Mouse (Mus musculus) midbrain, postnatal 0 days (tissue): ENCODE data around the gene Slc25a25. TPM values are rescaled to one million over a fixed set of nuclear protein-coding genes. Genes with fewer than 3 reads are reported as not detected.

Source experiments
- ATAC-seq: fragments of 200-750 bp; cut with Nextera tagmentation; 2 replicates; pipeline ENCODE4 v1.8.0; 2017; ENCODE audit warnings: moderate number of reproducible peaks, mild to moderate bottlenecking, moderate TSS enrichment, moderate library complexity; ENCODE audit not compliant: low FRiP score
- DNase-seq: peaks from one replicate; pipeline ENCODE4 v3.0.0-alpha.2; 2015; ENCODE audit warnings: low spot score
- H3K27ac ChIP-seq: fragments of 300-500 bp; sonication (generic); 2 replicates; pipeline ENCODE4 v1.5.1; 2014; ENCODE audit warnings: low read depth, mild to moderate bottlenecking, low read length, mixed read lengths
- H3K27me3 ChIP-seq: fragments of 300-500 bp; sonication (generic); 2 replicates; pipeline ENCODE4 v1.6.1; 2014; ENCODE audit warnings: low read length, control low read depth, mixed read lengths; ENCODE audit not compliant: insufficient read depth
- H3K36me3 ChIP-seq: fragments of 300-500 bp; sonication (generic); 2 replicates; pipeline ENCODE4 v1.6.1; 2014; ENCODE audit warnings: low read length, control low read depth, mixed read lengths; ENCODE audit not compliant: insufficient read depth
- H3K4me1 ChIP-seq: fragments of 300-500 bp; sonication (generic); 2 replicates; pipeline ENCODE4 v1.6.1; 2014; ENCODE audit warnings: mild to moderate bottlenecking, control low read depth, antibody characterized with exemption, low read length, mixed read lengths; ENCODE audit not compliant: insufficient read depth
- H3K4me2 ChIP-seq: fragments of 300-500 bp; sonication (generic); 2 replicates; pipeline ENCODE4 v1.6.1; 2014; ENCODE audit warnings: low read depth, mild to moderate bottlenecking, low read length, mixed read lengths; ENCODE audit not compliant: poor library complexity, severe bottlenecking
- H3K4me3 ChIP-seq: fragments of 300-500 bp; sonication (generic); 2 replicates; pipeline ENCODE4 v1.5.1; 2014; ENCODE audit warnings: low read depth, mild to moderate bottlenecking, low read length, moderate library complexity
- H3K9ac ChIP-seq: fragments of 300-500 bp; sonication (generic); replicated peaks from 2 replicates; pipeline ENCODE4 v1.6.1; 2014; ENCODE audit warnings: mild to moderate bottlenecking, low read length, moderate library complexity, mixed read lengths; ENCODE audit not compliant: poor library complexity, severe bottlenecking
- H3K9me3 ChIP-seq: fragments of 300-500 bp; sonication (generic); 2 replicates; pipeline ENCODE4 v1.6.1; 2016; ENCODE audit warnings: low read length, control low read depth
- CTCF ChIP-seq: IDR thresholded peaks from 2 replicates; pipeline ENCODE4 v1.5.1; 2016; ENCODE audit warnings: antibody characterized with exemption, mild to moderate bottlenecking
- WGBS: fragments of 180-500 bp; shearing (Covaris S2); extraction: QIAGEN DNeasy Blood & Tissue Kit; methylation state at CpG from one replicate; pipeline ENCODE4 v1.1.7; 2014; 5-methylcytosine and 5-hydroxymethylcytosine counted together
- polyA plus RNA-seq: library from polyadenylated mRNA; unstranded; fragments of >200 nt; fragmentation: Nextera tagmentation; extraction: Ambion mirVana; gene quantifications from 2 replicates; pipeline ENCODE4 v1.2.1, GENCODE M21; 2015
- total RNA-seq: library from RNA; depleted of rRNA; stranded (reverse); fragments of >200 nt; gene quantifications from 2 replicates; pipeline ENCODE4 v1.2.3, GENCODE M21; 2014

The Slc25a25 gene
- total and polyA plus RNA-seq, 2 experiments from 2014 or later = 53.4 to 69.2 TPM

GRCm38 (mm10) chr2:32448480-32448879 lies 2.8 kb downstream of the Slc25a25 start:
- ATAC-seq (no peak), DNase-seq (no peak)
- 86% methylated on average over 1 of the region's 1 CpGs for WGBS
- H3K4me3 ChIP-seq = no peak overlapping the region
- no peak overlapping the region for H3K27ac ChIP-seq
- peaks cover 10% of the 10 kb centered on the region; the same call in 1 of the 2 replicates for H3K4me1 ChIP-seq
- no peak overlapping the region for H3K9ac ChIP-seq
- no peaks in the 10 kb centered on the region for H3K9me3 ChIP-seq
- TF ChIP-seq CTCF = no peak
- no peak overlapping the region for H3K4me2 ChIP-seq
- no peaks in the 10 kb centered on the region for H3K36me3 ChIP-seq
- H3K27me3 ChIP-seq = no peaks in the 10 kb centered on the region

DNA sequence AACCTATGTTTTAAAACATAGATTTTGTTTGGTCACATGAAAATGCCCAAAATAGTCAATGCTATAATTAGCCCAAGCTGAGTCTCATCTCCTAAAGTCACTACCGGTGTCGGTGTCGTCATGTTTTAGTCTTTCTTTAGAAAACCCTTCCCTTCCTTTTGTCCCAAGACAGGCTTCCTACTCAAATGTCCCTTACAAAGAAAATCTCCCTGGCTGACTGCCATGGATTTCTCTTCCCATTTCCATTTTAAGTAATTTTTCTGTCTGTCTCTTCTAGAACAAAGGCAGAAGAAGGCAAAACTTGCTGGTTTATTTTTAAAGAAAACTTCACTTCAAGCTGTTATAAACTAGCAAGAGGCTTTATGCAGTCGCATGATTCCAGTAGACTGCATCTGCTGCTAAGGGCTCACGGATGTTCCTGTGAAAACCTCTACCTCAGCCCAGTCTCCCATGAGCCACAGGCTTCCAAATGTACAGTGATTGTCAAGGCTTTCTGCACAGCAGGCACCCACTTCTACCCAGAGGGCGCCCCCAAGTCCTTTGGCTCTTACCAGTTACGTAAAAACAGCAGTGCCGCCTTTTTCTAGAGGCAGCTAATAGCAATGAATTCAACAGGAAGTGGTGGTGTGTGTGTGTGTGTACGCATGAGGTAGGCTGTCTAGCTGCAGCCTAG lies 3.8 kb downstream of the Slc25a25 start:
- Histone ChIP-seq H3K9me3 (no peaks in the 10 kb centered on the region), H3K36me3 (no peaks in the 10 kb centered on the region), H3K4me3 (no peak overlapping the region), H3K9ac (no peak overlapping the region), H3K27ac (peak overlapping the region; percentile 4; the same call in 1 of the 2 replicates), H3K4me1 (peaks cover 2% of the 10 kb centered on the region; the same call in 1 of the 2 replicates), H3K27me3 (no peaks in the 10 kb centered on the region), H3K4me2 (peak overlapping the region; percentile 16; the same call in 1 of the 2 replicates)
- TF ChIP-seq CTCF = no peak
- 58% methylated on average over 9 of the region's 9 CpGs for WGBS
- no peak for ATAC-seq
- no peak for DNase-seq

DNA sequence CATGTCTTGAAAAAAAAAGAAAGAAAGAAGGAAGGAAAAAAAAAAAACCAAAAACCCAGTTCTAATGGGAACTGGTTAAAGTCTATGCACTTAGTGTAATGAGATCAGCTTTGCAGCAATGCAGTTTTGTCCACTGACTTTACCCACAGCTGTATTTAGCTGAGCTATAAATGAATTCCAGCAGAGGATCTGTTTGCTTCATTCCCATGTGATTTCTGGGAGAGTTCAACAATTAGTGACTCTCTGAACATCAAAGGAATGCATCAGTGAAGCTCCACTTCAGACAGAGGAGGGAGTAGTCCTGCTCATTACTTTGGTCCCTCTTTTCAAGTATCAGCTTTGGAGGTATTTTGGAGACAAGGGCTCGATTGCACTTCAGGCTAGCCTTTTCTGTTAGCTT lies 5.7 kb downstream of the Slc25a25 start:
- ATAC-seq = no peak
- H3K9ac ChIP-seq = no peak overlapping the region
- no peak overlapping the region for H3K27ac ChIP-seq
- no peak overlapping the region for H3K4me3 ChIP-seq
- no peaks in the 10 kb centered on the region for H3K27me3 ChIP-seq
- DNase-seq = no peak
- H3K9me3 ChIP-seq = no peaks in the 10 kb centered on the region
- TF ChIP-seq CTCF = no peak
- H3K4me1 ChIP-seq = no peaks in the 10 kb centered on the region
- H3K36me3 ChIP-seq = no peaks in the 10 kb centered on the region
- WGBS = 82% methylated on average over 1 of the region's 1 CpGs
- no peak overlapping the region for H3K4me2 ChIP-seq

- Histone ChIP-seq H3K27me3 (no peaks in the 10 kb centered on the region), H3K4me3 (no peak overlapping the region), H3K27ac (no peak overlapping the region), H3K4me2 (no peak overlapping the region), H3K9me3 (no peaks in the 10 kb centered on the region), H3K9ac (no peak overlapping the region), H3K4me1 (no peaks in the 10 kb centered on the region), H3K36me3 (no peaks in the 10 kb centered on the region)
- WGBS = 97% methylated on average over 2 of the region's 2 CpGs
- TF ChIP-seq CTCF = no peak
- DNase-seq (no peak), ATAC-seq (no peak)
Observed at GRCm38 (mm10) chr2:32441550-32441949, 9.7 kb downstream of the Slc25a25 start.

- Histone ChIP-seq H3K4me3 (no peak overlapping the region), H3K9ac (no peak overlapping the region), H3K9me3 (no peaks in the 10 kb centered on the region), H3K27ac (no peak overlapping the region), H3K4me1 (no peaks in the 10 kb centered on the region), H3K4me2 (no peak overlapping the region), H3K36me3 (no peaks in the 10 kb centered on the region), H3K27me3 (no peaks in the 10 kb centered on the region)
- DNase-seq (no peak), ATAC-seq (no peak)
- 83% methylated on average over 1 of the region's 1 CpGs for WGBS
- no peak for TF ChIP-seq CTCF
Observed at GRCm38 (mm10) chr2:32440632-32441031, 10.6 kb downstream of the Slc25a25 start.

DNA sequence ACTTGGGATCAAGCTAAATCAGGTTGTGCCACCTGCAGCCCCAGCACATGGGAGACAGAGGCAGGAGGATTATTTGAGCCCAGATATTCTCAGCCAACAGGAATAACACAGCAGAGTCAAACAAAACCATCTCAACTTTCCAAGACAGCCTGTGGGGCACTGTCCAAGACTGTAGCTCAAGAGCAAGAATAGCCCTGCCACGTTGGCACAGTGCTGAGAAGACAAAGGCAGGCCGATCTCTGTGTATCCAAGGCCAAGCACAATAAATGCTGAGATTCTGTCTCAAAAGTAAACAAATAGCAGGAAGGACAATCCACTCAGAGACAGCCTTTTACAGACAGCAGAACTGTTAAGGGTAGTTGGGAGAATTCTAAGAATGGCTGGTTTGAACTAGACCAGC lies 11.1 kb downstream of the Slc25a25 start:
- H3K27me3 ChIP-seq = no peaks in the 10 kb centered on the region
- H3K9me3 ChIP-seq = no peaks in the 10 kb centered on the region
- H3K36me3 ChIP-seq = no peaks in the 10 kb centered on the region
- no peak for ATAC-seq
- no peak overlapping the region for H3K4me3 ChIP-seq
- no peak for DNase-seq
- TF ChIP-seq CTCF = no peak
- H3K27ac ChIP-seq = no peak overlapping the region
- 51% methylated on average over 2 of the region's 2 CpGs for WGBS
- H3K9ac ChIP-seq = no peak overlapping the region
- H3K4me1 ChIP-seq = no peaks in the 10 kb centered on the region
- no peak overlapping the region for H3K4me2 ChIP-seq
